Mouse (Mus musculus) MEL (cell line): ENCODE measurements at regions not wholly inside any gene's neighbourhood (a gene's known extent, or its start where the extent isn't known, plus 50 kb on each side); places are given as distances from the start of the nearest gene placed in this dataset.

Experiments used
- DNase-seq: peaks from one replicate; pipeline ENCODE4 v3.0.0; 2011; ENCODE audit warnings: low read depth, low spot score
- H3K27ac ChIP-seq: 2 replicates; pipeline ENCODE4 v1.5.1; 2012; ENCODE audit warnings: low read depth, mild to moderate bottlenecking, control low read depth, low read length, moderate library complexity; ENCODE audit not compliant: control insufficient read depth
- H3K27me3 ChIP-seq, 2 experiments: fragments of 150-350 bp in 1 of 2; sonication (generic) in 1 of 2; 2 replicates each; pipeline ENCODE4 v1.6.1; 2012; ENCODE audit warnings: low read length in 2 of 2, mild to moderate bottlenecking in 2 of 2, improper control_type of control experiment in 1 of 2, moderate library complexity in 1 of 2; ENCODE audit not compliant: insufficient read depth in 2 of 2, control insufficient read depth in 1 of 2
- H3K36me3 ChIP-seq, 2 experiments: 2 replicates each; pipeline ENCODE4 v1.6.1; 2012 to 2014; ENCODE audit warnings: low read length in 2 of 2, improper control_type of control experiment in 1 of 2, inconsistent platforms in 1 of 2, mild to moderate bottlenecking in 1 of 2; ENCODE audit not compliant: insufficient read depth in 2 of 2, control insufficient read depth in 1 of 2
- H3K4me1 ChIP-seq, 2 experiments: fragments of 150-350 bp in 1 of 2; sonication (generic) in 1 of 2; 2 replicates each; pipeline ENCODE4 v1.6.1; 2012; ENCODE audit warnings: low read length in 2 of 2, improper control_type of control experiment in 1 of 2, mild to moderate bottlenecking in 1 of 2; ENCODE audit not compliant: insufficient read depth in 2 of 2, control insufficient read depth in 1 of 2
- H3K4me3 ChIP-seq, 2 experiments: fragments of 150-350 bp in 1 of 2; sonication (generic) in 1 of 2; 2 replicates each; pipeline ENCODE4 v1.5.1; 2012; ENCODE audit warnings: low read depth in 2 of 2, low read length in 2 of 2, mild to moderate bottlenecking in 2 of 2, moderate library complexity in 2 of 2, control low read depth in 1 of 2, improper control_type of control experiment in 1 of 2; ENCODE audit not compliant: control insufficient read depth in 1 of 2, insufficient read depth in 1 of 2
- H3K79me2 ChIP-seq: 2 replicates; pipeline ENCODE4 v1.6.1; 2012; ENCODE audit warnings: mild to moderate bottlenecking, low read length, moderate library complexity; ENCODE audit not compliant: control insufficient read depth, poor library complexity, insufficient read depth
- H3K9ac ChIP-seq: 2 replicates; pipeline ENCODE4 v1.6.1; 2012; ENCODE audit warnings: low read depth, mild to moderate bottlenecking, control low read depth, low read length, moderate library complexity; ENCODE audit not compliant: control insufficient read depth, poor library complexity, severe bottlenecking
- H3K9me3 ChIP-seq: fragments of 150-350 bp; sonication (generic); replicated peaks from 2 replicates; pipeline ENCODE4 v1.6.1; 2012; ENCODE audit warnings: mild to moderate bottlenecking, low read length, improper control_type of control experiment, moderate library complexity; ENCODE audit not compliant: insufficient read depth
- CHD1 ChIP-seq: IDR thresholded peaks from 2 replicates; pipeline ENCODE4 v1.6.1; 2012; ENCODE audit warnings: low read depth, mild to moderate bottlenecking, inconsistent platforms, low read length, improper control_type of control experiment
- CHD2 ChIP-seq: IDR thresholded peaks from 2 replicates; pipeline ENCODE4 v1.6.1; 2011; ENCODE audit warnings: low read length, improper control_type of control experiment
- CTCF ChIP-seq, 3 experiments: IDR thresholded peaks in 2 of 3; conservative IDR thresholded peaks in 1 of 3; 2 replicates each; pipeline ENCODE4 v1.5.1; 2011 to 2012; ENCODE audit warnings: low read length in 3 of 3, low read depth in 2 of 3, mild to moderate bottlenecking in 2 of 3, improper control_type of control experiment in 1 of 3, inconsistent platforms in 1 of 3, mixed read lengths in 1 of 3, moderate library complexity in 1 of 3; ENCODE audit not compliant: control insufficient read depth in 1 of 3, insufficient read depth in 1 of 3, poor library complexity in 1 of 3, severe bottlenecking in 1 of 3
- ELF1 ChIP-seq: IDR thresholded peaks from 2 replicates; pipeline ENCODE4 v1.6.1; 2014; ENCODE audit warnings: low read depth, mild to moderate bottlenecking, inconsistent platforms, low read length, improper control_type of control experiment, moderate library complexity
- EP300 ChIP-seq, 2 experiments: IDR thresholded peaks; 2 replicates each; pipeline ENCODE4 v1.6.1; 2011; ENCODE audit warnings: improper control_type of control experiment in 2 of 2, low read length in 2 of 2, low read depth in 1 of 2, mild to moderate bottlenecking in 1 of 2
- ETS1 ChIP-seq: IDR thresholded peaks from 2 replicates; pipeline ENCODE4 v1.6.1; 2012; ENCODE audit warnings: low read depth, mild to moderate bottlenecking, inconsistent platforms, low read length, improper control_type of control experiment, moderate library complexity
- GATA1 ChIP-seq: IDR thresholded peaks from 2 replicates; pipeline ENCODE4 v1.6.1; 2011; ENCODE audit warnings: low read depth, low read length, improper control_type of control experiment
- HCFC1 ChIP-seq: IDR thresholded peaks from 2 replicates; pipeline ENCODE4 v1.6.1; 2012; ENCODE audit warnings: low read depth, mild to moderate bottlenecking, inconsistent platforms, low read length, improper control_type of control experiment, moderate library complexity
- KAT2A ChIP-seq: conservative IDR thresholded peaks from 2 replicates; pipeline ENCODE4 v1.6.1; 2012; ENCODE audit warnings: low read depth, low read length, improper control_type of control experiment, inconsistent platforms
- MAFK ChIP-seq: IDR thresholded peaks from 2 replicates; pipeline ENCODE4 v1.6.1; 2011; ENCODE audit warnings: low read depth, mild to moderate bottlenecking, low read length, improper control_type of control experiment, borderline replicate concordance
- MAZ ChIP-seq: IDR thresholded peaks from 2 replicates; pipeline ENCODE4 v1.6.1; 2012; ENCODE audit warnings: low read depth, mild to moderate bottlenecking, inconsistent platforms, low read length, improper control_type of control experiment
- MYB ChIP-seq: IDR thresholded peaks from 2 replicates; pipeline ENCODE4 v1.6.1; 2011; ENCODE audit warnings: mild to moderate bottlenecking, low read depth, low read length, improper control_type of control experiment
- NRF1 ChIP-seq: IDR thresholded peaks from 2 replicates; pipeline ENCODE4 v1.6.1; 2014; ENCODE audit warnings: low read depth, mild to moderate bottlenecking, inconsistent platforms, low read length, improper control_type of control experiment, moderate library complexity; ENCODE audit not compliant: poor library complexity, insufficient read depth, severe bottlenecking
- POLR2A ChIP-seq, 2 experiments: IDR thresholded peaks; 2 replicates each; pipeline ENCODE4 v1.6.1; 2011 to 2012; ENCODE audit warnings: low read length in 2 of 2, mild to moderate bottlenecking in 2 of 2, control low read depth in 1 of 2, improper control_type of control experiment in 1 of 2, low read depth in 1 of 2, moderate library complexity in 1 of 2; ENCODE audit not compliant: control insufficient read depth in 1 of 2, insufficient read depth in 1 of 2, poor library complexity in 1 of 2
- POLR2AphosphoS5 ChIP-seq: IDR thresholded peaks from 2 replicates; pipeline ENCODE4 v1.6.1; 2012; ENCODE audit warnings: low read depth, borderline replicate concordance, mild to moderate bottlenecking, inconsistent platforms, low read length, moderate library complexity, mixed read lengths
- RCOR1 ChIP-seq: IDR thresholded peaks from 2 replicates; pipeline ENCODE4 v1.6.1; 2012; ENCODE audit warnings: low read depth, mild to moderate bottlenecking, inconsistent platforms, low read length, improper control_type of control experiment
- SMC3 ChIP-seq: IDR thresholded peaks from 2 replicates; pipeline ENCODE4 v1.6.1; 2011; ENCODE audit warnings: low read depth, low read length, improper control_type of control experiment
- TAL1 ChIP-seq: IDR thresholded peaks from 2 replicates; pipeline ENCODE4 v1.6.1; 2012; ENCODE audit warnings: mild to moderate bottlenecking, inconsistent platforms, low read length, moderate library complexity, mixed read lengths
- UBTF ChIP-seq: IDR thresholded peaks from 2 replicates; pipeline ENCODE4 v1.6.1; 2012; ENCODE audit warnings: low read depth, mild to moderate bottlenecking, inconsistent platforms, low read length, improper control_type of control experiment, moderate library complexity, borderline replicate concordance; ENCODE audit not compliant: insufficient read depth
- USF1 ChIP-seq: IDR thresholded peaks from 2 replicates; pipeline ENCODE4 v1.6.1; 2014; ENCODE audit warnings: low read depth, mild to moderate bottlenecking, inconsistent platforms, low read length, improper control_type of control experiment, moderate library complexity
- ZMIZ1 ChIP-seq: IDR thresholded peaks from 2 replicates; pipeline ENCODE4 v1.6.1; 2012; ENCODE audit warnings: low read depth, mild to moderate bottlenecking, inconsistent platforms, low read length, improper control_type of control experiment, moderate library complexity
- ZNF384 ChIP-seq: IDR thresholded peaks from 2 replicates; pipeline ENCODE4 v1.6.1; 2012; ENCODE audit warnings: low read depth, mild to moderate bottlenecking, inconsistent platforms, low read length, improper control_type of control experiment

DNA sequence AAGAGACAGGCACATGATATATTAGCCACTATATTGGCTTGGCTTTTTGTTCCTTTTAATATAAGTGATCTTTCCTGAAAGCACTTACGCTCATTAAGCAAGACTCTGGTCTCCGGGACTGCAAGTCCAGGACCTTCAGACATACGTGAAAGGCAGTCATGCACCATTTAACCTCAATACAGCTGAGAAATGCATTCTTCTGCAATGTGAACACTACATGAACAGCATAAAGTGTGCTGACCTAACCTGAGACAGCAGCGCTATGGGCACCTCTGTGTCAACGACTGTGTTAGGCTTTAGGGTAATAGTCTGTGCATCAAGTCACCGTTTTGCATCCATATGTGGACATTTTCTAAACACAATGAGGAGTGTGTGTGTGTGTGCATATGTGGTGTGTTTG, 137.3 kb downstream of the Gm11146 start:
- H3K79me2 ChIP-seq, result no peaks in the 10 kb centered on the region
- H3K4me1 ChIP-seq, result no peaks in the 10 kb centered on the region
- TF ChIP-seq ELF1, result no peak
- no peak for TF ChIP-seq SMC3
- TF ChIP-seq ZNF384, result no peak
- no peak for TF ChIP-seq GATA1
- TF ChIP-seq NRF1, result no peak
- TF ChIP-seq MYB, result no peak
- TF ChIP-seq CHD1, result no peak
- no peak for TF ChIP-seq USF1
- no peak for TF ChIP-seq POLR2AphosphoS5
- no peak for TF ChIP-seq TAL1
- TF ChIP-seq CHD2, result no peak
- no peak for TF ChIP-seq CTCF (IDR thresholded peaks at IDR 0.05 in 2 of 3, conservative IDR thresholded peaks at IDR 0.05 in 1 of 3; ENCODE audit: control insufficient read depth in 1 of 3, insufficient read depth in 1 of 3, low read depth in 2 of 3, low read length in 3 of 3, poor library complexity in 1 of 3, severe bottlenecking in 1 of 3)
- TF ChIP-seq KAT2A, result no peak
- no peak for TF ChIP-seq POLR2A (IDR thresholded peaks at IDR 0.05; ENCODE audit: control insufficient read depth in 1 of 2, insufficient read depth in 1 of 2, low read depth in 1 of 2, low read length in 2 of 2, poor library complexity in 1 of 2)
- TF ChIP-seq RCOR1, result no peak
- no peak for TF ChIP-seq EP300 (IDR thresholded peaks at IDR 0.05; ENCODE audit: low read depth in 1 of 2, low read length in 2 of 2)
- TF ChIP-seq ETS1, result no peak
- no peak for TF ChIP-seq ZMIZ1
- no peak for TF ChIP-seq MAZ
- no peak overlapping the region for H3K27ac ChIP-seq
- no peak for DNase-seq
- H3K9ac ChIP-seq, result no peak overlapping the region
- H3K27me3 ChIP-seq, result no peaks in the 10 kb centered on the region
- H3K4me3 ChIP-seq, result no peak overlapping the region
- no peaks in the 10 kb centered on the region for H3K9me3 ChIP-seq
- H3K36me3 ChIP-seq, result no peaks in the 10 kb centered on the region

DNA sequence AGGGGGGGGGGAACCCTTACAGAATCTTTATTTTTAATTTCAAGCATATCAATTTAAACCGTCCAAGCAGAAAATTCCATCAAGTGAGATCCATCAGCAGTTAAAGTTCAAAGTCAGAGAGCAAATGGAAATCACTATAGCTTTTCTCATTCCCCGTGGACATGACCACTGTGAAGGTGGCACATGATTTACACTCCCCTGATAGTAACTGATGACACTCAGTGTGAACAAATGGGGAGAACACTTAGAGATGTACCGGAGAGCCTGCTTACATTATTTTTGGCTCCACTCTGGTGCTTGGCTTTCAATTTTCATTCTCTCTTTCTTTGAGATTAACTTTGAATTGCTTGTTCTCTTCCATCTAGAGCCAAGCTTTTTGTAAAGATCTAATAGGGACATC, 140.0 kb downstream of the Gm11146 start:
- no peaks in the 10 kb centered on the region for H3K79me2 ChIP-seq
- no peak for DNase-seq
- H3K27ac ChIP-seq, result no peak overlapping the region
- H3K27me3 ChIP-seq, result no peaks in the 10 kb centered on the region
- H3K4me3 ChIP-seq, result no peak overlapping the region
- no peaks in the 10 kb centered on the region for H3K36me3 ChIP-seq
- no peak for TF ChIP-seq HCFC1
- no peak for TF ChIP-seq TAL1
- TF ChIP-seq UBTF, result no peak
- TF ChIP-seq CTCF (IDR thresholded peaks at IDR 0.05 in 2 of 3, conservative IDR thresholded peaks at IDR 0.05 in 1 of 3; ENCODE audit: control insufficient read depth in 1 of 3, insufficient read depth in 1 of 3, low read depth in 2 of 3, low read length in 3 of 3, poor library complexity in 1 of 3, severe bottlenecking in 1 of 3), result no peak
- no peak for TF ChIP-seq ETS1
- no peak for TF ChIP-seq MAFK
- no peak for TF ChIP-seq EP300 (IDR thresholded peaks at IDR 0.05; ENCODE audit: low read depth in 1 of 2, low read length in 2 of 2)
- no peak for TF ChIP-seq ELF1
- TF ChIP-seq, all 39 proteins: peak for 0
- Histone ChIP-seq H3K4me1 (no peaks in the 10 kb centered on the region), H3K9ac (no peak overlapping the region), H3K9me3 (no peaks in the 10 kb centered on the region)
